Mouse (Mus musculus): ENCODE measurements at regions not wholly inside any gene's neighbourhood (a gene's known extent, or its start where the extent isn't known, plus 50 kb on each side); places are given as distances from the start of the nearest gene placed in this dataset.

DNA sequence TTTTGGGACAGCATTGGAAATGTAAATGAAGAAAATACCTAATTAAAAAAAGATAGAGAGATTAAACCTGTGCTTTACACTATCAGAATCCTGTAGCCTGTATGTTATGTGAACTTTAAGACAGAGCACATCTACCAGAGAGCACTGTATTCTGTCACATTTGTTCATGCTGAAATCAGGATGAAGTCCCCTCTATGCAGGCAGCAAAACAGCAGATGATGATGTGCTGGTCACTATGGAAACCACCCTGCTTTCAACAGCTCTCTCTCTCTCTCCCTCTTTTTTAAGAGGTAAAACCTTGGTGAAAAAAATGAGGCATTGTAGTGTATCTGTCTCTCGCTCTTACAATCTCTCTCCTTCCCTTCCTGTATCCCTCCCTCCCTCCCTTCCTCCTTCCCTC, 283.9 kb upstream of the Arhgef26 start:
- TF ChIP-seq CTCF (IDR thresholded peaks at IDR 0.05) (no peak), EP300 (IDR thresholded peaks at IDR 0.05) (no peak)

Data from lung, postnatal 0 days (tissue).